Mouse (Mus musculus) E14TG2a.4 (cell line): ENCODE results near the gene Rdh8.

Source experiments
- CTCF ChIP-seq: conservative IDR thresholded peaks from 2 replicates; pipeline ENCODE4 v1.5.1; 2014; ENCODE audit warnings: low read length
- POU5F1 ChIP-seq: IDR thresholded peaks from 2 replicates; pipeline ENCODE4 v1.6.1; 2014; ENCODE audit warnings: low read length, borderline replicate concordance

GRCm38 (mm10) chr9:20812537-20813271 lies 5.6 kb upstream of the Rdh8 start:
- no peak for TF ChIP-seq CTCF
- no peak for TF ChIP-seq POU5F1
